Mouse (Mus musculus) telencephalon, adult 2 months (tissue): ENCODE results near the gene Olfr344.

Experiments
- DNase-seq: peaks from one replicate; pipeline ENCODE4 v3.0.0-alpha.2; 2011; ENCODE audit warnings: low read depth, low spot score

Olfr344 gene

DNA sequence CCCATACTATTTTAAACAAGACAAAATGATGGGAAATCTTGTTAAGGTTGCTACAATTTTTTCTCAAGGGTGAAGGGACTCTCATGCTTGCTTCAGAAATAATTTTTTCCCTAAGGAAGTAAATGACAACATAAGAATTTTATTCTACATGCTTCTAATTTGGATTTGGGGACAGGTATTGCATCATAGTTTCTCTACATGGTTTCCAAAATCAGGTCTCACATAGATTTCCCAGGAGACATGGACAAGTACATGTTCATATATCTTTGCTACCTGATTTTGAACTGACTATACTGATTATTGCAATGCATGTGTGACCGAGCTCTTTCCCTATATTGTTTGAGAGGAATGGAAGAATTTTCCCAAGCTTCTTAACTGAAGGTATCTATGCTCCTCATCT lies at the start of gene Olfr344:
Olfr344 (plus strand) TSS at position 301 of the 400 bp plus-strand sequence.
- DNase-seq: no peak

GRCm38 (mm10) chr2:36524698-36525097 lies 41.8 kb upstream of the Olfr344 start, which contains the start of gene Olfr342:
Gene Olfr342 (plus strand): TSS chr2:36524998.
- DNase-seq: no peak

DNA sequence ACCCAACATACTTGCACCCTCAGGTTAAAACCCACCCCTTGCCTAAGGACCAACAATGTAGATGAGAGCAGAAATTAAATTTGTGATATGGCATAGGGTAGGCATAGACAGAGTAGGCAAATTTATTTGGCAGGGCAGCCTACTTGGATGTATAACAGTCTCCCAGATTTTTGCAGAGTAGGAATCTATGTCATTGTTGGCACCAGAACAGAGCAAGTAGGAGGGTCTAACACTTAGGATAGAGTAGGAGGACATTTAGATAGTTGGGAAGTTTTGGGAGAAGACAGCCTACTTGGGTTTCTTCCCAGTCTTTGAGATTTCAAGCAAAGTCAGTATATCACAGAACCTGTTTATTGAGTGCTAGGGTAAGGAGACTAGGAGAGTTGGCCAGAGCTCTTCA lies 1.3 kb upstream of the Olfr344 start:
- DNase-seq: peak; percentile 1

DNA sequence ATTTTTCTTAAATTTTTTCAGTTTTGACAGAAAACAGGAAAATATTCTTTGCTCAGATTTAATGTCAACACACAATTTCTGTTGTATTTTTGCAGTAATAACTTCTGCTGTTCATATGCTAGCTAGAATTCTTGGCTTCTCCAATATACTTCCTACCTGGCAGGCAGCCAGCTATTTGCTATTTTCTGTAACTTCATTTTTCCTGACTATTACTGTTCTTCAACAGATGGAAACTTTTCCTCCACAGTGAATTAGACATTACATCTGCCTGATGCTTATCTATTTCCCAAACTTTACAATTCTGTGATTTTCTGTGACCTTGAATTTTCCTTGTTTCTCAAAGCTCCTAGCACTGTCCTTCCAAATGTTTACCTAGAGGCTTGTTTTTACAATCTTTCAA lies 560 bp downstream of the Olfr344 start:
- DNase-seq: no peak

DNA sequence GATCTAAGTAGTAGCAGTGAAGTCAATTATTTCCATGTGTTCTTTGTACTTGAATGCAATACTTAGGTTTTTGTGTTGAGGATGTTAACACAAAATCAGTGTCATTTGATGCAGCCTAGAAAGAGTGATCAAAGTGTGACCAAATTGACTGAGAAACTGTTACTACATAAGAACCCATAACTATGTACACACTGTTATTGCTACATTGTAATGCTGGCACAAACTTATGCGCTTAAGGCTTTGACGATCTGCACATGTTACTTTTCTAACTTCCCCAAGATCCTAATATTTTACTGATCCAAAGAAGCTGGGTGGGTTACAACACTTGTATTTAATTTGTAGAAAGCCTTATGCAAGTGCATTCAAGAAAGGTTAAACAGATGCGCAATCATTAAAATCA lies 1.4 kb downstream of the Olfr344 start:
- DNase-seq: no peak
